Mouse (Mus musculus): ENCODE data around the gene Tmem56. TPM values are rescaled to one million over a fixed set of nuclear protein-coding genes. Genes with fewer than 3 reads are reported as not detected.
A peak's percentile ranks its signal among the peaks of the same experiment; 100 is the strongest.

Tmem56 gene
- polyA plus RNA-seq, 1 experiment from 2014 or later: 2.3 TPM

DNA sequence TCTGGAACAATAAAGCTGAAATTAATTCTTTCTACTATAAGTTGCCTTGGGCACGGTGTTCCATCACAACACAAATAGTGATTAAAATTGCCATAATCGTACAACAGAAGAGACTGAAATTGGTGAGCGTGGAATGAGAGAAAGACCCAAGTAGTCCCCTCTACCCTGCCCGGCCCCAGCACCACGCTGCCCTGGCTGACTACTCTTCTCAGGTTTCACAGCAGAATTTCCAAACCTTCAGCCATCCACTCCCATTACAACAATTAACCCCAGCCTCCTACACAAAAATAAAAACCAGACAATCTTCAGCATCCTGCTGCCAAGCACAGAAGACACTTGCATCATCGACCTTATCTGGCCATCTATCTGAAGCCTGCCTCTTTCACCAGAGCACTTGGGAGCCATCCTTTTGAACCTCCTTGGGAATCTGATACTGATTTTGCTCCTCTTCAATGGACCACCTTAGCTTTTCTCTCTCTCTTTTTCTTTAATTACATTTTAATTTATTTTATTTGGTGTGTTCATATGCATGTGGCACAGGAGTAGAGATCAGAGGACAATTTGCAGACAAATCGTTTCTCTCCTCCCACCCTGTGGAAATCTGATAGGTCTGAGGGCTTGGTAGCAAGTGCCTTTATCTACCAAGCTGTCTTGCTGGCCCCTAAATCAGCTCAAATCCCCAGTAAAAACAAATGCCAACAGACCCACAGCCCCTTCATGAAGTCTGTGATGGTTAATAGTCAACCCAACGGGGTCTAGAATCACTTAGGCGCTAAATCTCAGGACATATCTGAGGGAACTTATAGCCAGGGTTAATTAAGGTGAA is 40.6 kb downstream of the Tmem56 start:
- Histone ChIP-seq H3K36me3 (no peaks in the 10 kb centered on the region), H3K4me1 (replicated peaks) (peaks cover 12% of the 10 kb centered on the region), H3K9ac (no peak overlapping the region), H3K27me3 (replicated peaks) (no peaks in the 10 kb centered on the region), H3K27ac (ENCODE audit: poor library complexity, severe bottlenecking) (no peak overlapping the region), H3K9me3 (replicated peaks) (no peaks in the 10 kb centered on the region), H3K4me2 (no peak overlapping the region), H3K4me3 (no peak overlapping the region)
- 62% methylated on average over 9 of the region's 9 CpGs for WGBS
- ATAC-seq (ENCODE audit: insufficient number of reproducible peaks, low FRiP score): no peak

GRCm38 (mm10) chr3:121240362-121241040 is 42.4 kb downstream of the Tmem56 start:
- Histone ChIP-seq H3K4me3 (no peak overlapping the region), H3K27me3 (replicated peaks) (no peaks in the 10 kb centered on the region), H3K27ac (ENCODE audit: poor library complexity, severe bottlenecking) (no peak overlapping the region), H3K36me3 (no peaks in the 10 kb centered on the region), H3K4me1 (replicated peaks) (peaks cover 12% of the 10 kb centered on the region), H3K9me3 (replicated peaks) (no peaks in the 10 kb centered on the region), H3K9ac (no peak overlapping the region), H3K4me2 (peak overlapping the region; percentile 18)
- ATAC-seq (ENCODE audit: insufficient number of reproducible peaks, low FRiP score): no peak
- WGBS: 40% methylated on average over 8 of the region's 8 CpGs

- Histone ChIP-seq H3K27ac (ENCODE audit: poor library complexity, severe bottlenecking) (no peak overlapping the region), H3K27me3 (replicated peaks) (no peaks in the 10 kb centered on the region), H3K4me3 (no peak overlapping the region), H3K9me3 (replicated peaks) (no peaks in the 10 kb centered on the region), H3K4me1 (replicated peaks) (peaks cover 12% of the 10 kb centered on the region), H3K36me3 (no peaks in the 10 kb centered on the region), H3K4me2 (no peak overlapping the region), H3K9ac (no peak overlapping the region)
- ATAC-seq (ENCODE audit: insufficient number of reproducible peaks, low FRiP score): no peak
- WGBS: 78% methylated on average over 8 of the region's 8 CpGs
Measured at GRCm38 (mm10) chr3:121239096-121239495, 43.8 kb downstream of the Tmem56 start.

DNA sequence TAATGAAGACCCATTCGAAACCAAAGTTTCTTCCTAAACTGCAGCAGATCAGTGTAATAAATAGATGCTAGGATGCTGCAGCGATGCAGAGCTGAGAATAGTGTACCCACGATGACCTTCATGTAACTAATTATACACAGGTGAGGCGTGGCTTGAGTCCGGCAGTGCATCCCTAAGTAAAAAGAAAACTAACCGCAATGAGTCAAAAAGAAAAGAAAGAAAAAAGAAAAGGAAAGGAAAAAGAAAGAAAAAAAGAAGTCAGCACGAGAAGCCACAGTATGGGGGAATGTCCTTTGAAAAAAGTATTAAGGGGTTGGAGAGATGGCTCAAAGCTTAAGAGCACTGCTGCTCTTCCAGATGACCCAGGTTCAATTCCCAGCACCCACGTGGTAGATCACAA is 58.1 kb downstream of the Tmem56 start:
- no peaks in the 10 kb centered on the region for H3K9me3 ChIP-seq (replicated peaks)
- no peak overlapping the region for H3K27ac ChIP-seq (ENCODE audit: poor library complexity, severe bottlenecking)
- no peaks in the 10 kb centered on the region for H3K27me3 ChIP-seq (replicated peaks)
- WGBS: 89% methylated on average over 8 of the region's 8 CpGs
- no peak overlapping the region for H3K9ac ChIP-seq
- no peak for ATAC-seq (ENCODE audit: insufficient number of reproducible peaks, low FRiP score)
- H3K4me3 ChIP-seq: no peak overlapping the region
- H3K4me1 ChIP-seq (replicated peaks): peaks cover 16% of the 10 kb centered on the region
- no peak overlapping the region for H3K4me2 ChIP-seq
- H3K36me3 ChIP-seq: no peaks in the 10 kb centered on the region

GRCm38 (mm10) chr3:121224185-121224584 is 58.7 kb downstream of the Tmem56 start:
- H3K4me3 ChIP-seq: no peak overlapping the region
- H3K36me3 ChIP-seq: no peaks in the 10 kb centered on the region
- no peak overlapping the region for H3K9ac ChIP-seq
- H3K9me3 ChIP-seq (replicated peaks): no peaks in the 10 kb centered on the region
- no peak for ATAC-seq (ENCODE audit: insufficient number of reproducible peaks, low FRiP score)
- no peaks in the 10 kb centered on the region for H3K27me3 ChIP-seq (replicated peaks)
- H3K4me2 ChIP-seq: no peak overlapping the region
- H3K27ac ChIP-seq (ENCODE audit: poor library complexity, severe bottlenecking): no peak overlapping the region
- H3K4me1 ChIP-seq (replicated peaks): peaks cover 16% of the 10 kb centered on the region
- WGBS: 94% methylated on average over 6 of the region's 6 CpGs

GRCm38 (mm10) chr3:121221987-121222386 is 60.9 kb downstream of the Tmem56 start:
- no peak overlapping the region for H3K9ac ChIP-seq
- ATAC-seq (ENCODE audit: insufficient number of reproducible peaks, low FRiP score): no peak
- peaks cover 16% of the 10 kb centered on the region for H3K4me1 ChIP-seq (replicated peaks)
- 38% methylated on average over 7 of the region's 7 CpGs for WGBS
- H3K4me2 ChIP-seq: no peak overlapping the region
- H3K9me3 ChIP-seq (replicated peaks): no peaks in the 10 kb centered on the region
- H3K36me3 ChIP-seq: no peaks in the 10 kb centered on the region
- no peak overlapping the region for H3K27ac ChIP-seq (ENCODE audit: poor library complexity, severe bottlenecking)
- no peak overlapping the region for H3K4me3 ChIP-seq
- no peaks in the 10 kb centered on the region for H3K27me3 ChIP-seq (replicated peaks)

- Histone ChIP-seq H3K27ac (ENCODE audit: poor library complexity, severe bottlenecking) (no peak overlapping the region), H3K4me1 (replicated peaks) (peaks cover 13% of the 10 kb centered on the region), H3K9me3 (replicated peaks) (no peaks in the 10 kb centered on the region), H3K9ac (no peak overlapping the region), H3K4me3 (no peak overlapping the region), H3K27me3 (replicated peaks) (no peaks in the 10 kb centered on the region), H3K4me2 (no peak overlapping the region), H3K36me3 (no peaks in the 10 kb centered on the region)
- no peak for ATAC-seq (ENCODE audit: insufficient number of reproducible peaks, low FRiP score)
- WGBS: 88% methylated on average over 6 of the region's 6 CpGs
Measured at GRCm38 (mm10) chr3:121217011-121217410, 65.9 kb downstream of the Tmem56 start.

DNA sequence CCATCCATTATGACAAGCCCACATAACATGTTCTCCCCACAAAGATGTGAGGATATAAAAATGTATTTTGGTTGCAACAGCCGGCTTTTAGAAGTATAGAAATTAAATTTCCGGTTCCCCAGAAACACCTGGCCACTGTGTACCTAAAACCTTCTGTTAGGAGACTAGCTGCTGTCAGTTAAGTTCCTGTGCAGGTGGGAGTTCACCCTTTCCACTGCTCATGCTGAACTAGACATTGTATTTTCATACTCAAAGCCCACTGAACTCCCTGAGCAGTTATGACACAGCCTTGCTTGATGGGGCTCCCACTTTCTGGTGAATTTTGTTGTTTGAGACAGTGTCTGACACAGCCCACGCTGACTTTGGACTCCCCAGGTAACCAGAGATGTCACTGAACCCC is 69.4 kb downstream of the Tmem56 start:
- Histone ChIP-seq H3K9ac (no peak overlapping the region), H3K4me2 (no peak overlapping the region), H3K9me3 (replicated peaks) (no peaks in the 10 kb centered on the region), H3K27ac (ENCODE audit: poor library complexity, severe bottlenecking) (no peak overlapping the region), H3K4me3 (no peak overlapping the region), H3K4me1 (replicated peaks) (no peaks in the 10 kb centered on the region), H3K27me3 (replicated peaks) (no peaks in the 10 kb centered on the region), H3K36me3 (no peaks in the 10 kb centered on the region)
- WGBS: 80% methylated on average over 3 of the region's 3 CpGs
- no peak for ATAC-seq (ENCODE audit: insufficient number of reproducible peaks, low FRiP score)

DNA sequence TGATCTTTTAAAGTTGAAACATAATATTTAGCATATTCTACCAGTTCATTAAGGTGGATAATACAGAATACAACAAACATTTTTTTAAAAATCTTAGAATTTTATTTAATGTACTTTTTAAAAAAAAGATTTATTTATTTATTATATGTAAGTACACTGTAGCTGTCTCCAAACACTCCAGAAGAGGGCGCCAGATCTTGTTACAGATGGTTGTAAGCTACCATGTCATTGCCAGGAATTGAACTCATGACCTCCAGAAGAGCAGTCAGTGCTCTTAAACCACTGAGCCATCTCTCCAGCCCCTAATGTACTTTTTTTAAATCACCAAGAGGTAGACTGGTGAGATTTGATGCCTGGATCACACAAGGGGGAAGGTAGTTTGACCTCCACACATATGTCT is 70.7 kb downstream of the Tmem56 start:
- H3K27ac ChIP-seq (ENCODE audit: poor library complexity, severe bottlenecking): no peak overlapping the region
- WGBS: 34% methylated on average over 1 of the region's 1 CpGs
- H3K4me1 ChIP-seq (replicated peaks): no peaks in the 10 kb centered on the region
- H3K9ac ChIP-seq: no peak overlapping the region
- H3K4me3 ChIP-seq: no peak overlapping the region
- no peak overlapping the region for H3K4me2 ChIP-seq
- H3K9me3 ChIP-seq (replicated peaks): no peaks in the 10 kb centered on the region
- H3K27me3 ChIP-seq (replicated peaks): no peaks in the 10 kb centered on the region
- no peaks in the 10 kb centered on the region for H3K36me3 ChIP-seq
- ATAC-seq (ENCODE audit: insufficient number of reproducible peaks, low FRiP score): no peak

DNA sequence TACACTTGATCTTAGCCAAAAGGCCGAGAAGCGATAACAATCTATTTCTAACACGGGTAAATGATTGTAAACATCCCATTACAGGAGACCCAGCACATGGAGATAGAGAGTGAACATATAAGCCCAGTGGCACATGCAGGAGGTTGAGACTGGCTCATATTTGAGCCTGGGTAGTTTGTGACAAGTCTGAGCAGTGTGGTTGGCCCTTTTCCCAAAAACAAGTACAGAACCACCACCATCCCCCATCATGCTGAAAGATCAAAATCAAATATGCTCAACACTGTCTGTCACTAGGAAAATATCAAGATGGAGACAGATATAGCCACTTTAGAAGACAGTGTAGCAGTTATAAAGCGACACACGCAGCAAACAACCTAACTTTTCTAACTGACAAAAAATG is 73.9 kb downstream of the Tmem56 start:
- ATAC-seq (ENCODE audit: insufficient number of reproducible peaks, low FRiP score): no peak

GRCm38 (mm10) chr3:121206202-121206882 is 76.6 kb downstream of the Tmem56 start:
- no peaks in the 10 kb centered on the region for H3K9me3 ChIP-seq (replicated peaks)
- no peak overlapping the region for H3K4me2 ChIP-seq
- 89% methylated on average over 19 of the region's 19 CpGs for WGBS
- no peaks in the 10 kb centered on the region for H3K27me3 ChIP-seq (replicated peaks)
- no peak overlapping the region for H3K27ac ChIP-seq (ENCODE audit: poor library complexity, severe bottlenecking)
- no peak overlapping the region for H3K9ac ChIP-seq
- H3K4me3 ChIP-seq: no peak overlapping the region
- ATAC-seq (ENCODE audit: insufficient number of reproducible peaks, low FRiP score): no peak
- peaks cover under 1% of the 10 kb centered on the region; the same call in 1 of the 2 replicates for H3K4me1 ChIP-seq (replicated peaks)
- no peaks in the 10 kb centered on the region for H3K36me3 ChIP-seq

More for the DNA sequence above, 73.9 kb downstream of the Tmem56 start:
- no peak overlapping the region for H3K4me2 ChIP-seq
- WGBS: 87% methylated on average over 5 of the region's 5 CpGs
- no peaks in the 10 kb centered on the region for H3K36me3 ChIP-seq
- no peak overlapping the region for H3K27ac ChIP-seq (ENCODE audit: poor library complexity, severe bottlenecking)
- no peak overlapping the region for H3K4me3 ChIP-seq
- no peaks in the 10 kb centered on the region for H3K4me1 ChIP-seq (replicated peaks)
- H3K9ac ChIP-seq: no peak overlapping the region
- H3K9me3 ChIP-seq (replicated peaks): no peaks in the 10 kb centered on the region
- no peaks in the 10 kb centered on the region for H3K27me3 ChIP-seq (replicated peaks)

Measured in heart, embryonic 12.5 days (tissue).